Mouse (Mus musculus): Measurements from ENCODE around the gene Xbp1. TPM values are rescaled to one million over a fixed set of nuclear protein-coding genes. Genes with fewer than 3 reads are reported as not detected.

Gene Xbp1
- total and polyA plus RNA-seq, 3 experiments, result 111 to 133 (median 131) TPM

GRCm38 (mm10) chr11:5541230-5541798, 20.9 kb downstream of the Xbp1 start:
- peaks cover 10 to 34% of the 10 kb centered on the region in 2 experiments for H3K36me3 ChIP-seq (replicated peaks in 1 of 2; ENCODE audit: control insufficient read depth in 1 of 2, insufficient read depth in 1 of 2, low read length in 1 of 2)
- no peaks in the 10 kb centered on the region for H3K9me3 ChIP-seq (replicated peaks; ENCODE audit: low read length)
- H3K79me2 ChIP-seq (replicated peaks; ENCODE audit: control insufficient read depth, extremely low read depth, insufficient read depth, poor library complexity, severe bottlenecking), result peaks cover 40% of the 10 kb centered on the region
- peak overlapping the region; percentile 81 for H3K9ac ChIP-seq (ENCODE audit: insufficient read depth, low read depth)
- H3K27ac ChIP-seq (ENCODE audit: insufficient read depth, low read depth), result peak overlapping the region; percentile 15; the same call in 1 of the 2 replicates
- peak overlapping the region; percentile 99 for H3K4me2 ChIP-seq (ENCODE audit: insufficient read depth, low read depth, poor library complexity, severe bottlenecking)
- H3K4me1 ChIP-seq (ENCODE audit: control insufficient read depth in 1 of 2, insufficient read depth in 2 of 2), result peaks cover 6 to 31% of the 10 kb centered on the region in 2 experiments; a peak in 3 of 4 replicates
- peak overlapping the region; percentile 75 to 90 (median 87) for H3K4me3 ChIP-seq (replicated peaks in 1 of 3; ENCODE audit: low read depth in 2 of 3, low read length in 2 of 3, poor library complexity in 1 of 3)
- no peaks in the 10 kb centered on the region for H3K27me3 ChIP-seq (replicated peaks)
- in situ Hi-C loops (cut with MboI; ENCODE audit: low pct_ligation_motif_present, low pct_unique_long_range_greater_than_20kb, low sequenced_read_pairs) (no loop called here), dilution Hi-C loops (cut with MboI; ENCODE audit: extremely low pct_ligation_motif_present, extremely low pct_unique_long_range_greater_than_20kb, low sequenced_read_pairs) (no loop called here)
- DNase-seq (ENCODE audit: extremely low read depth), result peak; percentile 58
- TF ChIP-seq MEF2A (IDR thresholded peaks at IDR 0.05; ENCODE audit: borderline replicate concordance, low read depth, low read length) (no peak), MYC (IDR thresholded peaks at IDR 0.05; ENCODE audit: low read depth, low read length) (peak; percentile 94), RCOR1 (conservative IDR thresholded peaks at IDR 0.05; ENCODE audit: low read depth, low read length) (no peak), MAX (IDR thresholded peaks at IDR 0.05; ENCODE audit: low read length) (peak; percentile 94), TCF12 (IDR thresholded peaks at IDR 0.05; ENCODE audit: low read depth, low read length) (no peak), BHLHE40 (IDR thresholded peaks at IDR 0.05; ENCODE audit: low read depth, low read length) (peak; percentile 72), MXI1 (IDR thresholded peaks at IDR 0.05; ENCODE audit: low read depth, low read length) (peak; percentile 97), CHD1 (IDR thresholded peaks at IDR 0.05; ENCODE audit: low read depth, low read length) (peak; percentile 59)

GRCm38 (mm10) chr11:5541799-5542481, 21.5 kb downstream of the Xbp1 start, which contains the start of gene Ccdc117:
Gene Ccdc117 (minus strand): TSS chr11:5542187.
- in situ Hi-C loops (cut with MboI; ENCODE audit: low pct_ligation_motif_present, low pct_unique_long_range_greater_than_20kb, low sequenced_read_pairs), result no loop called here
- Histone ChIP-seq H3K27me3 (replicated peaks) (no peaks in the 10 kb centered on the region), H3K27ac (ENCODE audit: insufficient read depth, low read depth) (peak within 1 kb of the TSS; percentile 15; the same call in 1 of the 2 replicates), H3K36me3 (replicated peaks in 1 of 2; ENCODE audit: control insufficient read depth in 1 of 2, insufficient read depth in 1 of 2, low read length in 1 of 2) (peaks cover 8 to 28% of the 10 kb centered on the region in 2 experiments), H3K79me2 (replicated peaks; ENCODE audit: control insufficient read depth, extremely low read depth, insufficient read depth, poor library complexity, severe bottlenecking) (peaks cover 38% of the 10 kb centered on the region), H3K4me3 (replicated peaks in 1 of 3; ENCODE audit: low read depth in 2 of 3, low read length in 2 of 3, poor library complexity in 1 of 3) (peak within 1 kb of the TSS; percentile 75 to 90 (median 87)), H3K9me3 (replicated peaks; ENCODE audit: low read length) (no peaks in the 10 kb centered on the region), H3K9ac (ENCODE audit: insufficient read depth, low read depth) (peak within 1 kb of the TSS; percentile 81), H3K4me1 (ENCODE audit: control insufficient read depth in 1 of 2, insufficient read depth in 2 of 2) (peaks cover 6 to 31% of the 10 kb centered on the region in 2 experiments; a peak in 3 of 4 replicates), H3K4me2 (ENCODE audit: insufficient read depth, low read depth, poor library complexity, severe bottlenecking) (peak within 1 kb of the TSS; percentile 99)
- DNase-seq (ENCODE audit: extremely low read depth), result peak; percentile 98
- dilution Hi-C loops (cut with MboI; ENCODE audit: extremely low pct_ligation_motif_present, extremely low pct_unique_long_range_greater_than_20kb, low sequenced_read_pairs), result no loop called here
- TF ChIP-seq TBP (conservative IDR thresholded peaks at IDR 0.05; ENCODE audit: low read depth, low read length) (peak; percentile 82), KAT2A (IDR thresholded peaks at IDR 0.05; ENCODE audit: insufficient replicate concordance, low read length) (peak; percentile 95; the same call in 1 of the 2 replicates), ZKSCAN1 (IDR thresholded peaks at IDR 0.05; ENCODE audit: borderline replicate concordance, low read depth, low read length) (no peak), MEF2A (IDR thresholded peaks at IDR 0.05; ENCODE audit: borderline replicate concordance, low read depth, low read length) (peak; percentile 1; the same call in 1 of the 2 replicates), SMC3 (IDR thresholded peaks at IDR 0.05; ENCODE audit: low read depth, low read length) (peak; percentile 39), MXI1 (IDR thresholded peaks at IDR 0.05; ENCODE audit: low read depth, low read length) (peak; percentile 93; the same call in 1 of the 2 replicates), CTCF (conservative IDR thresholded peaks at IDR 0.05 in 1 of 2, IDR thresholded peaks at IDR 0.05 in 1 of 2; ENCODE audit: low read depth in 2 of 2, low read length in 2 of 2) (peak in 1 of 2 experiments; percentile 63; a peak in 2 of 4 replicates), GABPA (IDR thresholded peaks at IDR 0.05; ENCODE audit: insufficient replicate concordance, low read depth, low read length) (peak; percentile 47; the same call in 1 of the 2 replicates), E2F4 (IDR thresholded peaks at IDR 0.05; ENCODE audit: insufficient replicate concordance, low read depth, low read length) (no peak), SIN3A (IDR thresholded peaks at IDR 0.05; ENCODE audit: low read length) (peak; percentile 89), ELF1 (IDR thresholded peaks at IDR 0.05; ENCODE audit: low read depth, low read length) (peak; percentile 63), PAX5 (IDR thresholded peaks at IDR 0.05; ENCODE audit: low read length) (no peak), RCOR1 (conservative IDR thresholded peaks at IDR 0.05; ENCODE audit: low read depth, low read length) (no peak), ETS1 (conservative IDR thresholded peaks at IDR 0.05; ENCODE audit: low read depth, low read length) (no peak), TCF12 (IDR thresholded peaks at IDR 0.05; ENCODE audit: low read depth, low read length) (peak; percentile 79), MAX (IDR thresholded peaks at IDR 0.05; ENCODE audit: low read length) (peak; percentile 68; the same call in 1 of the 2 replicates), USF2 (conservative IDR thresholded peaks at IDR 0.05; ENCODE audit: low read depth, low read length) (no peak), BHLHE40 (IDR thresholded peaks at IDR 0.05; ENCODE audit: low read depth, low read length) (no peak), POLR2A (IDR thresholded peaks at IDR 0.05; ENCODE audit: low read depth, low read length) (peak; percentile 92), ZNF384 (IDR thresholded peaks at IDR 0.05; ENCODE audit: low read depth, low read length) (no peak), JUN (IDR thresholded peaks at IDR 0.05; ENCODE audit: insufficient read depth, low read depth, low read length) (no peak), HCFC1 (IDR thresholded peaks at IDR 0.05; ENCODE audit: low read depth, low read length) (peak; percentile 99), NELFE (IDR thresholded peaks at IDR 0.05; ENCODE audit: low read depth, low read length) (peak; percentile 63), JUND (conservative IDR thresholded peaks at IDR 0.05; ENCODE audit: low read depth, low read length) (no peak), MAFK (IDR thresholded peaks at IDR 0.05; ENCODE audit: insufficient replicate concordance, low read length) (no peak), MAZ (IDR thresholded peaks at IDR 0.05; ENCODE audit: low read depth, low read length) (0 out of 2 replicates have a peak, but pooled peaks have one; percentile 61)
